Mouse (Mus musculus) intestine, postnatal 0 days (tissue): ENCODE measurements around the gene Kcne2. TPM values are rescaled to one million over a fixed set of nuclear protein-coding genes. Genes with fewer than 3 reads are reported as not detected.
A peak's percentile ranks its signal among the peaks of the same experiment; 100 is the strongest.

Experiments
- ATAC-seq: fragments of 200-750 bp; cut with Nextera tagmentation; 2 replicates; pipeline ENCODE4 v1.8.0; 2017; ENCODE audit warnings: mild to moderate bottlenecking, moderate TSS enrichment, moderate library complexity
- H3K27ac ChIP-seq: fragments of 300-500 bp; sonication (generic); 2 replicates; pipeline ENCODE4 v1.5.1; 2014; ENCODE audit warnings: mild to moderate bottlenecking, low read depth, low read length, moderate library complexity
- H3K27me3 ChIP-seq: fragments of 300-500 bp; sonication (generic); replicated peaks from 2 replicates; pipeline ENCODE4 v1.6.1; 2014; ENCODE audit warnings: low read length, mixed read lengths; ENCODE audit not compliant: control insufficient read depth, insufficient read depth
- H3K36me3 ChIP-seq: fragments of 300-500 bp; sonication (generic); 2 replicates; pipeline ENCODE4 v1.6.1; 2014; ENCODE audit warnings: mild to moderate bottlenecking, moderate library complexity; ENCODE audit not compliant: control insufficient read depth, insufficient read depth
- H3K4me1 ChIP-seq: fragments of 300-500 bp; sonication (generic); replicated peaks from 2 replicates; pipeline ENCODE4 v1.6.1; 2014; ENCODE audit warnings: antibody characterized with exemption, low read length, mixed read lengths; ENCODE audit not compliant: control insufficient read depth, insufficient read depth
- H3K4me2 ChIP-seq: fragments of 300-500 bp; sonication (generic); replicated peaks from 2 replicates; pipeline ENCODE4 v1.6.1; 2014; ENCODE audit warnings: low read depth, mild to moderate bottlenecking, moderate library complexity
- H3K4me3 ChIP-seq: fragments of 300-500 bp; sonication (generic); 2 replicates; pipeline ENCODE4 v1.5.1; 2014; ENCODE audit warnings: low read depth, low read length
- H3K9ac ChIP-seq: fragments of 300-500 bp; sonication (generic); 2 replicates; pipeline ENCODE4 v1.6.1; 2014; ENCODE audit warnings: mild to moderate bottlenecking, low read depth, low read length
- H3K9me3 ChIP-seq: fragments of 300-500 bp; sonication (generic); 2 replicates; pipeline ENCODE4 v1.6.1; 2016; ENCODE audit warnings: mixed run types; ENCODE audit not compliant: control insufficient read depth
- CTCF ChIP-seq: sonication (generic); IDR thresholded peaks from 2 replicates; pipeline ENCODE4 v1.5.1; 2016; ENCODE audit warnings: low read depth, mild to moderate bottlenecking, control low read depth, antibody characterized with exemption, moderate library complexity
- WGBS: fragments of 180-500 bp; shearing (Covaris S2); extraction: QIAGEN DNeasy Blood & Tissue Kit; methylation state at CpG from one replicate; pipeline ENCODE4 v1.1.7; 2014; 5-methylcytosine and 5-hydroxymethylcytosine counted together
- polyA plus RNA-seq: library from polyadenylated mRNA; unstranded; fragments of >200 nt; fragmentation: Nextera tagmentation; extraction: Ambion mirVana; gene quantifications from 2 replicates; pipeline ENCODE4 v1.2.1, GENCODE M21; 2015

Kcne2 gene
- 0.09 TPM in 1 of 2 replicates, not detected in the other for polyA plus RNA-seq

DNA sequence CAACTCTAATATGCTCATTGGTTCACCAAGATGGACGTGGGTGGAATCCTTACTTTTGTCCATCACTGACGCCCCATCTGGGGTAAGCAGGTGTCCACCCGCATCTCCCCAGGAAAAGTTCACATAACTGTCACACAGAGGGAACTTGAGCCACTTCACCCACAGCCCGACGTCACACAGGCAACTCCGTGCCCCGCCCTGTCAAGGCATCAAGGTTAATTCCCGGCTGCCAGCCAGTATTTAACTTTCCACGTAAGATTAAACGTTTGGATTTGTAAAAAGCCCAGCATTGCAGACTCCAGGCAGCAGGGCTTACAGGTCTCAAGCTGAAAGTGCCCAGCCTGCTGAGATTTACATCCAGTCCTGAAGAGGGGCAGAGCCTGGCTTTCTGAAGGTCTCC, at the start of gene Kcne2:
Gene Kcne2 (plus strand): TSS at position 289 of the 400 bp plus-strand sequence.
- no peak for ATAC-seq
- WGBS = 39% methylated on average over 10 of the region's 10 CpGs
- TF ChIP-seq CTCF = no peak

DNA sequence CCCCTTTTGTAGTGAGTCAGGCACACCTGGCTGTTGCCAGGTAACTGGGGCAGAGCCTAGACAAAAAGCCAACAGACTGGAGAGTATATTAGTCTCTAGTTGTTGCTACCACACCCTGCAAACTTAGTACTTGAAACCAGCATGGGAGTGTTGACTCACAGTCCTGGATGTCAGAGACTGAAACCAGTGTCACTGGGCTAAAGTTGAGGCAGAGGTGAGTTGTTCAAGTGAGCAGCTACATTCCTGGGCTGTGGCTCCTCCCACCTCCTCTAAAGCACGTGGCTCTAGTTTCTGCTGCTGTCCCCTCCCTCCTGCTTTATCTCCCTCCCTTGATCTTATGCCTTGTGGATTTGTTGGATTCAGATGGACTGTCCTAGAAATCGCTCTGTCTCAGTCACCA, 46.3 kb upstream of the Kcne2 start:
- Histone ChIP-seq H3K36me3 (no peaks in the 10 kb centered on the region), H3K27ac (no peak overlapping the region), H3K4me2 (no peak overlapping the region), H3K27me3 (no peaks in the 10 kb centered on the region), H3K9ac (no peak overlapping the region), H3K4me1 (no peaks in the 10 kb centered on the region), H3K4me3 (no peak overlapping the region), H3K9me3 (no peaks in the 10 kb centered on the region)
- no peak for TF ChIP-seq CTCF
- WGBS = 43% methylated on average over 2 of the region's 2 CpGs
- ATAC-seq = peak; percentile 85

More for the DNA sequence above, at the start of gene Kcne2:
- H3K4me3 ChIP-seq = no peak within 1 kb of the TSS
- no peak within 1 kb of the TSS for H3K9ac ChIP-seq
- H3K4me1 ChIP-seq = no peaks in the 10 kb centered on the region
- no peaks in the 10 kb centered on the region for H3K36me3 ChIP-seq
- no peaks in the 10 kb centered on the region for H3K9me3 ChIP-seq
- H3K27ac ChIP-seq = no peak within 1 kb of the TSS
- H3K27me3 ChIP-seq = no peaks in the 10 kb centered on the region
- no peak within 1 kb of the TSS for H3K4me2 ChIP-seq

DNA sequence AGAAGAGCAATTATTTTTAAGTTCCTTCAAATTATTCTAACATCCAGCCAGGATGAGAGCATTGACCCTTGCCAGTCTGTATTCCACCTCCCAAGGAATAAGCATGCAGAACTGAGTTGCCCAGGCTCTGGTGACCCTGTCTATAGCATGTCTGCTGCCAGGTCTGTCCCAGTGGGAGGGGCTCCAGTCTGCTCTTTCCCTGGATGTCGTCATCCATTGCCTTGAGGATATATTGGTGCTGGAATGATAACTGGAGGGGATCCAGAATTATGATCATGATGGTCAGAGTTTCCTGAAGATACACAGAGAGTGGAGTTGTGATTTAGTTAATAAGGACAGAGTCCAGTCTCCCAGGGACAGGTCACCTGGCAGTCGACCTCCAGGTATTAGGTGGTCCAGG, 45.2 kb upstream of the Kcne2 start:
- Histone ChIP-seq H3K36me3 (no peaks in the 10 kb centered on the region), H3K4me1 (no peaks in the 10 kb centered on the region), H3K27ac (no peak overlapping the region), H3K4me3 (no peak overlapping the region), H3K9me3 (no peaks in the 10 kb centered on the region), H3K4me2 (no peak overlapping the region), H3K9ac (no peak overlapping the region), H3K27me3 (no peaks in the 10 kb centered on the region)
- no peak for ATAC-seq
- TF ChIP-seq CTCF = no peak
- 42% methylated on average over 2 of the region's 2 CpGs for WGBS

DNA sequence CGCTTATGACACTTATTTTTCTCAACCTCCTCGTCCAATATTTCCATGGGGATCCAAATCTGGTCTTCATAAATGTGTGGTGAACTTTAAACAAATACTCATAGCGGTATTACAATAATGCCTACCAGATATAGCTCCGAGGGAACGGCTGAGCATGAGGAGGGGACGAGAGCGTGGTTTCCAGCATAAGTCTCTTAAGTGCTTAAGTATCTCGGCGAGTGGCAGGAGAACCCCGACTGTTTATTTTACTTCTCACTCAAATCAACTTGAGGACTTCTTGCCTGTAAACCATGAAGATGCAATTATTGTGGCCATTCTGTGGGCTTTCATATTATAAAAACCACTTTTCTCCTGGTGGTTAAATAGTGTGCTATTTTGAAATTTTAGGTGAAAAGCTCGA, 44.5 kb upstream of the Kcne2 start:
- no peaks in the 10 kb centered on the region for H3K27me3 ChIP-seq
- no peak for ATAC-seq
- H3K36me3 ChIP-seq = no peaks in the 10 kb centered on the region
- no peak overlapping the region for H3K4me2 ChIP-seq
- no peaks in the 10 kb centered on the region for H3K4me1 ChIP-seq
- no peak for TF ChIP-seq CTCF
- H3K9ac ChIP-seq = no peak overlapping the region
- H3K27ac ChIP-seq = no peak overlapping the region
- H3K9me3 ChIP-seq = no peaks in the 10 kb centered on the region
- 60% methylated on average over 11 of the region's 11 CpGs for WGBS
- H3K4me3 ChIP-seq = no peak overlapping the region

DNA sequence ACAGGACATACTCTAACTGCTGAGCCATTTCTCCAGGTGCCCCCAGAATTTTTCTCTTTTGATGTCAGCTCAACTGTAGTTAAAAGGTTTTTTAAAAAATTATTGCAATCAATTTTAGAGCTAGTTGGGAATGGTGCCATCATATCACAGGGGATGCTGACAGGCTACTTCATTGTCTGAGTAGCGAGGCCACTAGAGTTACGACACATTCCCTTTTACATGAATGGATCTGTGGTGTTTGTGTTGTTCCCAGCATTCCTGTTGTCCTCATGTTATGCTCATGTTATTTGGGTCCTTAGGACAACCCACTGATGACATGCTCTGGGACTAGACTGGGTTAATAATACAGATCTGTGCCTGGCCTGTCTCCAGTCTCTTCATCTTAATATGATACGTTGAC, 42.5 kb upstream of the Kcne2 start:
- TF ChIP-seq CTCF = no peak
- H3K9ac ChIP-seq = no peak overlapping the region
- no peak overlapping the region for H3K4me2 ChIP-seq
- H3K4me3 ChIP-seq = no peak overlapping the region
- no peaks in the 10 kb centered on the region for H3K27me3 ChIP-seq
- no peaks in the 10 kb centered on the region for H3K4me1 ChIP-seq
- H3K9me3 ChIP-seq = no peaks in the 10 kb centered on the region
- H3K27ac ChIP-seq = no peak overlapping the region
- ATAC-seq = no peak
- H3K36me3 ChIP-seq = no peaks in the 10 kb centered on the region
- WGBS = 80% methylated on average over 3 of the region's 3 CpGs

DNA sequence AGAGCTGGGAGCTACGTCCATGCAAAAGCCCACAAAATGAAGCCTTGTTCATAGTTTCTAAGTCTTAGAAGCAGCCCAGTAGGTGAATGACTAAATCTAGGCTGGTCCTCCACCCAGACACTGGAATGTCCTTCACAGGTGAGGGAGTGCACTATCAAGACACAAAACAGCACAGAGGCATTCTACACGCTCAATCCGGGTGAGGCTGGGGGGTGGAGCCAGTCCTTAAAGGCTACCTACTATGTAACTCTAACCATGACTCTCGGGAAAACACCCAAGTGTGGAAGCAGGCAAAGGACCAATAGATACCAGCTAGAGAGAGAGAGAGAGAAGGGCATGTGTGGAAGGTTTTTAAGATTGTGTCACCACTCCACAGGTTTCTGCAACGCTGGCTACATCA, 41.7 kb upstream of the Kcne2 start:
- TF ChIP-seq CTCF = no peak
- H3K4me3 ChIP-seq = no peak overlapping the region
- no peak overlapping the region for H3K9ac ChIP-seq
- no peak for ATAC-seq
- H3K27ac ChIP-seq = no peak overlapping the region
- 82% methylated on average over 5 of the region's 5 CpGs for WGBS
- no peaks in the 10 kb centered on the region for H3K36me3 ChIP-seq
- H3K4me2 ChIP-seq = no peak overlapping the region
- no peaks in the 10 kb centered on the region for H3K4me1 ChIP-seq
- H3K9me3 ChIP-seq = no peaks in the 10 kb centered on the region
- H3K27me3 ChIP-seq = no peaks in the 10 kb centered on the region

DNA sequence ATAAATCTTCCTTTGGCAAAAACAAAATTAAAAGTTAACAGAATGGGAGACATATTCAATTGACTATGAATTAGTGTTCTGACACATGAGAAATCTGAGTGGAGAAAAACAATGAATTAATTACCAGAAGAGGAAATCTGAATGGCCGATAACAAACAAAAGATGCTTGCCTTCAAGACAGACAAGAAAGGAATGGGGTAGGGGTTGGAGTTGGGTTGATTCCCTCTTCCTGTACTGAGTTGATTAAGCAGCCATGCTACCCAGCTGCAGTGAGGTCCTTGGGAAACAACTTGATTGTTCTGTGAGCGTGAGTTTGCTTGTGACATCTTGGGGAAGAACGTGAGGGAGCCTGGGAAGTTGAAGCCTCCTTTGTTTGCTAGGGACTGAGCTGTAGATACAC, 37.9 kb upstream of the Kcne2 start:
- TF ChIP-seq CTCF = no peak
- no peaks in the 10 kb centered on the region for H3K27me3 ChIP-seq
- no peaks in the 10 kb centered on the region for H3K36me3 ChIP-seq
- WGBS = 60% methylated on average over 3 of the region's 3 CpGs
- H3K4me1 ChIP-seq = no peaks in the 10 kb centered on the region
- no peak overlapping the region for H3K27ac ChIP-seq
- no peak overlapping the region for H3K4me2 ChIP-seq
- H3K4me3 ChIP-seq = no peak overlapping the region
- no peak overlapping the region for H3K9ac ChIP-seq
- H3K9me3 ChIP-seq = no peaks in the 10 kb centered on the region
- ATAC-seq = no peak
